Mouse (Mus musculus) Patski (cell line): Measurements from ENCODE around the gene Dnah14. TPM values are rescaled to one million over a fixed set of nuclear protein-coding genes. Genes with fewer than 3 reads are reported as not detected.

Experiments used
- ATAC-seq: fragments of 100-300 bp; one replicate; pipeline ENCODE4 v1.8.0; 2021
- CTCF ChIA-PET: fragments of 350-600 bp; sonication (Branson Sonifier 250); formaldehyde crosslinking; loops from one replicate; lab custom pipeline; 2022; ENCODE audit warnings: inconsistent platforms; lab: Charles Lee
- POLR2A ChIA-PET: fragments of 350-600 bp; sonication (Branson Sonifier 250); formaldehyde crosslinking; loops from one replicate; lab custom pipeline; 2022; ENCODE audit warnings: antibody characterized with exemption, inconsistent platforms; lab: Charles Lee
- DNase-seq: peaks from one replicate; pipeline ENCODE4 v3.0.0-alpha.2; 2011; ENCODE audit warnings: low read depth, low spot score
- H3K27me3 ChIP-seq: fragments of 371-371 bp; one replicate; pipeline ENCODE4 v1.5.1; 2021
- CTCF ChIP-seq: fragments of 100-300 bp; IDR thresholded peaks from one replicate; pipeline ENCODE4 v1.5.1; 2021
- in situ Hi-C: fragments of 300-500 bp; cut with MboI; formaldehyde crosslinking; loops from 3 replicates; pipeline ENCODE4 v1.11.1; 2018; ENCODE audit warnings: low pct_unique_long_range_greater_than_20kb, mixed read lengths
- polyA plus RNA-seq: library from polyadenylated mRNA; unstranded; gene quantifications from one replicate; pipeline ENCODE4 v1.2.3, GENCODE M21; 2021

Dnah14 gene
- polyA plus RNA-seq, 1 experiment from 2014 or later: 0.40 TPM

GRCm38 (mm10) chr1:181851521-181852310 lies 275.4 kb downstream of the Dnah14 start:
- TF ChIP-seq CTCF: no peak
- no peaks in the 10 kb centered on the region for H3K27me3 ChIP-seq
- in situ Hi-C loops: no loop called here
- no peak for ATAC-seq
- ChIA-PET CTCF (interaction anchor here (1.2 to 1.5 kb wide), 3 partner anchors 8 to 22 kb away, joined by 3 to 4 read pairs (median 4); partner anchors contain the start of gene Lbr), POLR2A (no interaction called here)
- no peak for DNase-seq

DNA sequence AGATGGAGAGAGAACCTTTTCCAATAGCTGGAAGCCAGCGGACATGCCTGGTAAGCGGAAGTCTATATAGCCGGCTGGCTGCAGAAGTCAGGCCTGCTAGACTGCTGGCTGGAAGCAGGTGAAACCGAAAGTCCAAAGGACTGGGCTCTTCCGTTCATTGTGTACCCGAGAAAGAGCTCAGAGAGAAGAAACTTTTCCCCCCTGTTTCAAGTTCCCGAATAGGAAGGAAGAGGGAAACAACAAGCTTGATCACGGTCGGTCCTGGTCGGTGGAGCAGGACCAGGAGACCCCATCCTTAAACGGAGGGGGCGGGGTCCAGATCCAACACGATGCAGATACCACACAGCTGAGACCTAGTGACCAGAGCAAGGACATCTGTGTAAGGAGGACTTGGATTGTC lies 276.1 kb downstream of the Dnah14 start:
- in situ Hi-C loops: no loop called here
- POLR2A ChIA-PET: interaction anchor here (1.3 kb wide), 1 partner anchor 11 kb away, joined by 3 read pairs; no protein-coding TSS in a partner anchor
- no peak for DNase-seq
- no peaks in the 10 kb centered on the region for H3K27me3 ChIP-seq
- CTCF ChIA-PET: interaction anchor here (1.2 to 1.5 kb wide), 3 partner anchors 8 to 21 kb away, joined by 3 to 4 read pairs (median 4); partner anchors contain the start of gene Lbr
- TF ChIP-seq CTCF: no peak
- ATAC-seq: no peak

DNA sequence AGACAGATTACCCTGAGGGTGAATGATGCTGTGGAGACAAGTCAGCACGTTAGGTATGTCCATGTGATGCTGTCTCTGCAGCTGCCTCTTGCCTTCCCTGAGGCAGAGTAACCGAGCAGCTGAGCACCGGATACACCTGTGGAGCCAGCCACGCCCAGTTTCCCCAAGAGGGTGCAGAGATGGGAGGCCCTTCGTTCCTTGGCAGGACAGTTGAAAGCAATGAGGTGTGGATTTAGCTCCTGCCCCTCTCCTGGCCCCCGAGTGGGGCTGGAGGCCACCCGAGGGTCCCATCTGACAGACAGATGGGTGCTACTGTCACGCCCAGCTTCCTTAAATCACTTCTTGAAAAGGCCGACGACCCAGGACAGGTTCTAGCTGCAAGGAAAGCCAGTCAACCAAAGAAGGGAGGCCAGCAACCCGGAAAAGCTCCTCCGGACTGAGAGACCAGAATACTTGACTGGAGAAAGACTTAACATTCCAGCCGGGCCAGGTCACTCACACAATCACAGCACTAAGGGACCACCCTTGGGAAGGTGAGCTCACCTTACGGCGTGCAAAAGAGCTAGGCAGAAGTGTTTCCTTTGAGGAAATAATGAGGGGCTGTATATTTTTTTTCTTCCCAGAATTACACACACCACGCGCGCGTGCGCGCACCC lies 276.9 kb downstream of the Dnah14 start:
- ChIA-PET CTCF (interaction anchor here (1.2 to 1.5 kb wide), 3 partner anchors 9 to 21 kb away, joined by 3 to 4 read pairs (median 4); partner anchors contain the start of gene Lbr), POLR2A (interaction anchor here (1.3 kb wide), 1 partner anchor 12 kb away, joined by 3 read pairs; no protein-coding TSS in a partner anchor)
- in situ Hi-C loops: no loop called here
- ATAC-seq (no peak), DNase-seq (no peak)
- TF ChIP-seq CTCF: no peak
- H3K27me3 ChIP-seq: no peaks in the 10 kb centered on the region

- no peak for TF ChIP-seq CTCF
- ATAC-seq (no peak), DNase-seq (no peak)
- CTCF ChIA-PET: no interaction called here
- no peaks in the 10 kb centered on the region for H3K27me3 ChIP-seq
- POLR2A ChIA-PET: no interaction called here
- in situ Hi-C loops: no loop called here
Measured at GRCm38 (mm10) chr1:181854829-181855228, 278.5 kb downstream of the Dnah14 start.

DNA sequence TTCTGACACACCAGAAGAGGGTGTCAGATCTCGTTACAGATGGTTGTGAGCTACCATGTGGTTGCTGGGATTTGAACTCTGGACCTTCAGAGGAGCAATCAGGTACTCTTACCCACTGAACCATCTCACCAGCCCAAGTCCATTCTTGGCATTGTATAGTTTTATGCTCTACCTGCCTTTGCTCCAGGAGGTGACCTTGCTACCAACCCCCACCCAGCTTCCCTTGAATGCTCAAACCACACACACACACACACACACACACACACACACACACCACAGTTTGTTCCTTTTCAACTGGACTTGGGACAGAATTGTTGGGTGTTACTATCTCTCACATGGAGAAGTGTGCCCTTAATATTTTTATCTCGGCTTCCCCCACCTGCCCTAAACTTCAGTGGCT lies 280.0 kb downstream of the Dnah14 start:
- ChIA-PET POLR2A (interaction anchor here (0.5 to 0.6 kb wide), 2 partner anchors 8 to 269 kb away, joined by 3 to 4 read pairs; no protein-coding TSS in a partner anchor), CTCF (no interaction called here)
- DNase-seq (no peak), ATAC-seq (no peak)
- in situ Hi-C loops: no loop called here
- TF ChIP-seq CTCF: no peak
- no peaks in the 10 kb centered on the region for H3K27me3 ChIP-seq

GRCm38 (mm10) chr1:181860659-181861058 lies 284.3 kb downstream of the Dnah14 start:
- no peaks in the 10 kb centered on the region for H3K27me3 ChIP-seq
- no peak for TF ChIP-seq CTCF
- ChIA-PET POLR2A (no interaction called here), CTCF (no interaction called here)
- DNase-seq (no peak), ATAC-seq (peak; percentile 4)
- in situ Hi-C loops: no loop called here

- POLR2A ChIA-PET: no interaction called here
- in situ Hi-C loops: no loop called here
Measured at GRCm38 (mm10) chr1:181861181-181861902, 285.0 kb downstream of the Dnah14 start.

GRCm38 (mm10) chr1:181862676-181863374 lies 286.5 kb downstream of the Dnah14 start:
- ChIA-PET POLR2A (no interaction called here), CTCF (interaction anchor here (0.9 to 1.0 kb wide), 2 partner anchors 12 to 19 kb away, joined by 3 read pairs; partner anchors contain the start of gene Lbr)
- peak; percentile 39 for ATAC-seq
- in situ Hi-C loops: no loop called here
- DNase-seq: no peak
- no peaks in the 10 kb centered on the region for H3K27me3 ChIP-seq
- TF ChIP-seq CTCF: no peak

More at GRCm38 (mm10) chr1:181861181-181861902, 285.0 kb downstream of the Dnah14 start:
- no peak for DNase-seq
- CTCF ChIA-PET: no interaction called here
- no peaks in the 10 kb centered on the region for H3K27me3 ChIP-seq
- ATAC-seq: no peak
- TF ChIP-seq CTCF: no peak

- ATAC-seq (no peak), DNase-seq (no peak)
- CTCF ChIA-PET: no interaction called here
- no peak for TF ChIP-seq CTCF
- no peaks in the 10 kb centered on the region for H3K27me3 ChIP-seq
- in situ Hi-C loops: no loop called here
- POLR2A ChIA-PET: no interaction called here
Measured at GRCm38 (mm10) chr1:181863431-181863830, 287.1 kb downstream of the Dnah14 start.

Other genes with a start within 250 kb of the Dnah14 start
- gene Cnih3, start 223.9 kb upstream of the Dnah14 start, polyA plus RNA-seq: 0.03 TPM
- gene Ccdc121, start 65.1 kb upstream of the Dnah14 start, polyA plus RNA-seq: not detected